Comparison of ENCODE assay signal across 21 mouse cellular contexts in genomic region chr1:171731195-171731594, GRCm38 (mm10). TPM values are rescaled to one million over a fixed set of nuclear protein-coding genes. Genes with fewer than 3 reads are reported as not detected.
DNase-seq lines count a peak whose midpoint lies in the region; ATAC-seq and TF ChIP-seq lines count a peak whose summit lies in the region.
"Had no signal": no experiment of that assay in that cellular context is flagged by ENCODE, and none has a peak within 500 bp of the region (broad histone marks: within the 10 kb centered on the region; RNA-seq: fewer than 3 reads in every experiment).

No protein-coding gene starts in this region.

- DNase-seq in frontal cortex, postnatal 10 days (ENCODE audit: low spot score in 2 of 2) = no peak
- DNase-seq in left cerebral cortex, adult 2 months (ENCODE audit: extremely low spot score in 1 of 2, low spot score in 2 of 2) = no peak
- DNase-seq in left cerebral cortex, adult 9 months (ENCODE audit: low spot score in 2 of 2) = no peak
- DNase-seq in 416B (ENCODE audit: low read depth) (peak; percentile 38), MEL (ENCODE audit: low read depth, low spot score) (peak; percentile 33)
- DNase-seq in adrenal gland, adult 2 months = no peak
- no peak for DNase-seq in kidney, adult 8-10 months
- DNase-seq: B cell, adult 2 months; cerebellum, adult 18-20 months; cerebellum, postnatal 14 days; gastrocnemius, adult 2 months; kidney, adult 9 months; kidney, postnatal 14 days; liver, embryonic 13.5 days; lung, embryonic 14.5 days; right cerebral cortex, adult 18-20 months had no signal

- H3K4me3 ChIP-seq in left cerebral cortex, adult 2 months = no peak overlapping the region
- no peak overlapping the region for H3K4me3 ChIP-seq in MEL (ENCODE audit: control insufficient read depth in 1 of 2, insufficient read depth in 1 of 2, low read depth in 2 of 2, low read length in 2 of 2)
- H3K4me3 ChIP-seq: forebrain, embryonic 10.5 days; gastrocnemius, adult 2 months; liver, embryonic 13.5 days; midbrain, embryonic 15.5 days; myocyte had no signal

- H3K4me1 ChIP-seq in MEL (ENCODE audit: control insufficient read depth in 1 of 2, insufficient read depth in 2 of 2, low read length in 2 of 2) = no peaks in the 10 kb centered on the region
- H3K4me1 ChIP-seq: forebrain, embryonic 10.5 days; liver, embryonic 13.5 days; midbrain, embryonic 15.5 days had no signal

- TF ChIP-seq POLR2A in MEL (IDR thresholded peaks at IDR 0.05; ENCODE audit: control insufficient read depth in 1 of 2, insufficient read depth in 1 of 2, low read depth in 1 of 2, low read length in 2 of 2, poor library complexity in 1 of 2) = no peak

- peak; percentile 47; the same call in 1 of the 2 replicates for ATAC-seq in frontal cortex, adult (ENCODE audit: low TSS enrichment)
- ATAC-seq: inflammation-experienced regulatory T-cells, adult 6 months; midbrain, embryonic 15.5 days had no signal

- no peaks in the 10 kb centered on the region for H3K36me3 ChIP-seq in MEL (ENCODE audit: control insufficient read depth in 1 of 2, insufficient read depth in 2 of 2, low read length in 2 of 2)
- H3K36me3 ChIP-seq: forebrain, embryonic 10.5 days; liver, embryonic 13.5 days; midbrain, embryonic 15.5 days had no signal

- TF ChIP-seq EP300 in MEL (IDR thresholded peaks at IDR 0.05; ENCODE audit: low read depth in 1 of 2, low read length in 2 of 2) = no peak

- no peaks in the 10 kb centered on the region for H3K9me3 ChIP-seq in MEL (replicated peaks; ENCODE audit: insufficient read depth, low read length)
- H3K9me3 ChIP-seq: midbrain, embryonic 15.5 days had no signal

- H3K9ac ChIP-seq in MEL (ENCODE audit: control insufficient read depth, low read depth, low read length, poor library complexity, severe bottlenecking) = no peak overlapping the region
- H3K9ac ChIP-seq: liver, embryonic 13.5 days; lung, embryonic 14.5 days; midbrain, embryonic 15.5 days had no signal

- peak; percentile 49 for TF ChIP-seq RAD21 in MEL (IDR thresholded peaks at IDR 0.05; ENCODE audit: low read depth, low read length)

- TF ChIP-seq CTCF in left cerebral cortex, adult 2 months (IDR thresholded peaks at IDR 0.05) = peak; percentile 36
- peak in 2 of 3 experiments; percentile 12 to 52; a peak in 2 of 6 replicates for TF ChIP-seq CTCF in MEL (IDR thresholded peaks at IDR 0.05 in 2 of 3, conservative IDR thresholded peaks at IDR 0.05 in 1 of 3; ENCODE audit: control insufficient read depth in 1 of 3, insufficient read depth in 1 of 3, low read depth in 2 of 3, low read length in 3 of 3, poor library complexity in 1 of 3, severe bottlenecking in 1 of 3)

- H3K27me3 ChIP-seq in MEL (ENCODE audit: control insufficient read depth in 1 of 2, insufficient read depth in 2 of 2, low read length in 2 of 2) = no peaks in the 10 kb centered on the region
- H3K27me3 ChIP-seq: liver, embryonic 13.5 days; midbrain, embryonic 15.5 days had no signal

- H3K79me2 ChIP-seq in MEL (ENCODE audit: control insufficient read depth, insufficient read depth, low read length, poor library complexity) = no peaks in the 10 kb centered on the region

- intact Hi-C loops in left cerebral cortex, adult 2 months (cut with DNase I) = no loop called here

- H3K27ac ChIP-seq in left cerebral cortex, adult 2 months = no peak overlapping the region
- H3K27ac ChIP-seq in MEL (ENCODE audit: control insufficient read depth, low read depth, low read length) = no peak overlapping the region
- H3K27ac ChIP-seq: forebrain, embryonic 10.5 days; gastrocnemius, adult 2 months; liver, embryonic 13.5 days; midbrain, embryonic 15.5 days had no signal

TF ChIP-seq in MEL, 35 proteins besides CTCF, POLR2A, EP300 and RAD21:
- TF ChIP-seq ZC3H11A (IDR thresholded peaks at IDR 0.05; ENCODE audit: low read depth, low read length) (peak; percentile 54), HCFC1 (IDR thresholded peaks at IDR 0.05; ENCODE audit: low read depth, low read length) (no peak), SMC3 (IDR thresholded peaks at IDR 0.05; ENCODE audit: low read depth, low read length) (peak; percentile 63), TBP (IDR thresholded peaks at IDR 0.05; ENCODE audit: low read depth, low read length) (no peak)

RNA-seq across cellular contexts. Expression of gene Slamf1, which starts 35.7 kb away (rescaled TPM):
- total RNA-seq in left cerebral cortex, adult 2 months (2021) = under 1 TPM; 0.52 to 0.68 TPM
- total RNA-seq in MEL (2012; rRNA removed) = 0.72 and 0.73 TPM in 2 replicates
- polyA plus RNA-seq in MEL (2012; ENCODE audit: insufficient read depth in 1 of 2, insufficient read length in 2 of 2, low read depth in 1 of 2, low replicate concordance in 2 of 2, missing spikeins in 1 of 2) = 1 to 10 TPM in 1 of 2 experiments, not detected in 1; 1.3 TPM
- total RNA-seq in adrenal gland, adult 2 months (2021) = not detected
- 0.09 TPM in 1 of 2 replicates, not detected in the other for polyA plus RNA-seq in adrenal gland, adult 2 months (2012; rRNA removed)
- total RNA-seq: gastrocnemius, adult 2 months had no signal
- polyA plus RNA-seq: myocyte had no signal

RNA-seq across cellular contexts. Expression of gene Cd48, which starts 49.4 kb away (rescaled TPM):
- under 1 TPM; 0.38 to 0.40 TPM for total RNA-seq in left cerebral cortex, adult 2 months (2021)
- 84.6 and 108 TPM in 2 replicates for total RNA-seq in MEL (2012; rRNA removed)
- polyA plus RNA-seq in MEL (2012; ENCODE audit: insufficient read depth in 1 of 2, insufficient read length in 2 of 2, low read depth in 1 of 2, low replicate concordance in 2 of 2, missing spikeins in 1 of 2) = 10 to 100 TPM in 1 of 2 experiments, not detected in 1; 64.6 TPM
- 1 to 10 TPM; 3.1 TPM for total RNA-seq in adrenal gland, adult 2 months (2021)
- 1.4 TPM in 2 replicates for polyA plus RNA-seq in adrenal gland, adult 2 months (2012; rRNA removed)
- polyA plus RNA-seq: myocyte had no signal

Comparison
In these comparisons a context has a peak if more than half of its experiments do, and no peak if none do; other contexts are left out.
1. DNase-seq: peak in 416B (single experiment) and MEL (single experiment); none in frontal cortex, postnatal 10 days (0 of 2), left cerebral cortex, adult 2 months (0 of 2), left cerebral cortex, adult 9 months (0 of 2), adrenal gland, adult 2 months (single experiment) and kidney, adult 8-10 months (0 of 2).
2. RNA of gene Cd48, which starts 49.4 kb away (total RNA-seq): 84.6 to 108 TPM in MEL; 3.1 TPM in adrenal gland, adult 2 months and 0.38 to 0.40 TPM in left cerebral cortex, adult 2 months; every median in the first group is over 10 times any median in the second.